ENCODE assay signal across 25 mouse cellular contexts in the genomic region with DNA sequence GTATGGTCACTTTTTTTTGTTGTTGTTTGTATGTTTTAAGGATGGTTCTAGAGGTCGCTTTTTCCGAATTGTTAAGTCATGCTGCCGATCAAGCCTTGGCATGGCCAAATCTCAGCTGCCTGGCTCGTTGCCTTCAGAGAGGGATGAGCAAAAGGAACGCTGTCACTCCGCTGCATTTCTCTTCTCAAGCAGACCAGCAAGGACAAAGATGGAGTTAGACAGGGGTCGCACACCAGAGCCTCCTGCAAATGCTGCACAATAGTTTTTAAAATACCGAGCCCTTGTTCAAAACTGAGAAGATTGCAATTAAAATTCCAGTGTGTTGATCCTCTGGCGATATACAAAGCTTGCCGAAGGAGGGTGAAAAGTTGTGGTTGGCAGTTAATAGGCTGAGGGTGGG.
DNase-seq lines count a peak whose midpoint lies in the region; ATAC-seq lines count a peak whose summit lies in the region.
"Had no signal": no experiment of that assay in that cellular context is flagged by ENCODE, and none has a peak within 500 bp of the region (broad histone marks: within the 10 kb centered on the region; RNA-seq: fewer than 3 reads in every experiment).

No protein-coding gene starts in this region.

- no peak overlapping the region for H3K4me2 ChIP-seq in intestine, embryonic 15.5 days (replicated peaks)
- H3K4me2 ChIP-seq: embryonic facial prominence, embryonic 13.5 days; embryonic facial prominence, embryonic 15.5 days; forebrain, embryonic 12.5 days had no signal

- intact Hi-C loops in left cerebral cortex, postnatal 4 days (cut with DNase I), result no loop called here

- no peak overlapping the region for H3K4me3 ChIP-seq in heart, embryonic 10.5 days
- H3K4me3 ChIP-seq in intestine, embryonic 15.5 days (replicated peaks), result no peak overlapping the region
- H3K4me3 ChIP-seq: embryonic facial prominence, embryonic 13.5 days; embryonic facial prominence, embryonic 15.5 days; erythroblast, embryonic 14.5 days; forebrain, embryonic 10.5 days; forebrain, embryonic 12.5 days had no signal

- no peaks in the 10 kb centered on the region for H3K9me3 ChIP-seq in heart, embryonic 10.5 days
- no peaks in the 10 kb centered on the region for H3K9me3 ChIP-seq in intestine, embryonic 15.5 days
- H3K9me3 ChIP-seq: embryonic facial prominence, embryonic 13.5 days; embryonic facial prominence, embryonic 15.5 days; forebrain, embryonic 10.5 days; forebrain, embryonic 12.5 days had no signal

- peak; percentile 26 to 42 for DNase-seq in cerebellum, postnatal 14 days
- DNase-seq in cerebellum, adult 11 months, result no peak
- DNase-seq in left cerebral cortex, postnatal 4 days, result peak; percentile 29
- DNase-seq in left cerebral cortex, adult 11 months (ENCODE audit: low spot score), result no peak
- peak; percentile 97 for DNase-seq in Muller cell, postnatal 12 days (ENCODE audit: inconsistent ontology term)
- DNase-seq in retina, embryonic 14.5 days (ENCODE audit: low spot score), result peak; percentile 51
- no peak for DNase-seq in heart, embryonic 10.5 days (ENCODE audit: low spot score)
- DNase-seq: adrenal gland, adult 2 months; adrenal gland, postnatal 10 days; adrenal gland, postnatal 25 days; cerebellum, adult 11-12 months; cerebellum, adult 2 months; cerebellum, adult 9-10 months; cerebellum, postnatal 36 days; embryo, embryonic 11 days had no signal

- H3K27ac ChIP-seq in heart, embryonic 10.5 days, result no peak overlapping the region
- no peak overlapping the region for H3K27ac ChIP-seq in intestine, embryonic 15.5 days
- H3K27ac ChIP-seq: embryonic facial prominence, embryonic 13.5 days; embryonic facial prominence, embryonic 15.5 days; forebrain, embryonic 10.5 days; forebrain, embryonic 12.5 days had no signal

- H3K9ac ChIP-seq in intestine, embryonic 15.5 days, result no peak overlapping the region
- H3K9ac ChIP-seq: embryonic facial prominence, embryonic 13.5 days; embryonic facial prominence, embryonic 15.5 days; forebrain, embryonic 12.5 days had no signal

- no peaks in the 10 kb centered on the region for H3K36me3 ChIP-seq in heart, embryonic 10.5 days
- H3K36me3 ChIP-seq in intestine, embryonic 15.5 days, result no peaks in the 10 kb centered on the region
- H3K36me3 ChIP-seq: embryonic facial prominence, embryonic 13.5 days; embryonic facial prominence, embryonic 15.5 days; forebrain, embryonic 10.5 days; forebrain, embryonic 12.5 days had no signal

- H3K4me1 ChIP-seq in heart, embryonic 10.5 days, result no peaks in the 10 kb centered on the region
- no peaks in the 10 kb centered on the region for H3K4me1 ChIP-seq in intestine, embryonic 15.5 days (replicated peaks)

- no peaks in the 10 kb centered on the region for H3K27me3 ChIP-seq in heart, embryonic 10.5 days (ENCODE audit: insufficient read depth, poor library complexity, severe bottlenecking)
- H3K27me3 ChIP-seq in intestine, embryonic 15.5 days (replicated peaks), result no peaks in the 10 kb centered on the region
- H3K27me3 ChIP-seq: embryonic facial prominence, embryonic 15.5 days; forebrain, embryonic 12.5 days; Patski had no signal

- WGBS in heart, embryonic 10.5 days, result 86% methylated on average over 10 of the region's 10 CpGs
- WGBS in intestine, embryonic 15.5 days, result 86% methylated on average over 10 of the region's 10 CpGs

- ATAC-seq in intestine, embryonic 15.5 days, result no peak
- ATAC-seq: activated CD4-positive, CD25-positive, alpha-beta regulatory T cell, adult 4 months; forebrain, embryonic 14.5 days; forebrain, embryonic 16.5 days; Patski had no signal

Comparison
In these comparisons a context has a peak if more than half of its experiments do, and no peak if none do; other contexts are left out.
1. DNase-seq: peak in cerebellum, postnatal 14 days (2 of 2), left cerebral cortex, postnatal 4 days (single experiment), Muller cell, postnatal 12 days (single experiment) and retina, embryonic 14.5 days (single experiment); none in cerebellum, adult 11 months (single experiment), left cerebral cortex, adult 11 months (single experiment) and heart, embryonic 10.5 days (single experiment).